ENCODE assay signal across 8 mouse cellular contexts in the genomic region with DNA sequence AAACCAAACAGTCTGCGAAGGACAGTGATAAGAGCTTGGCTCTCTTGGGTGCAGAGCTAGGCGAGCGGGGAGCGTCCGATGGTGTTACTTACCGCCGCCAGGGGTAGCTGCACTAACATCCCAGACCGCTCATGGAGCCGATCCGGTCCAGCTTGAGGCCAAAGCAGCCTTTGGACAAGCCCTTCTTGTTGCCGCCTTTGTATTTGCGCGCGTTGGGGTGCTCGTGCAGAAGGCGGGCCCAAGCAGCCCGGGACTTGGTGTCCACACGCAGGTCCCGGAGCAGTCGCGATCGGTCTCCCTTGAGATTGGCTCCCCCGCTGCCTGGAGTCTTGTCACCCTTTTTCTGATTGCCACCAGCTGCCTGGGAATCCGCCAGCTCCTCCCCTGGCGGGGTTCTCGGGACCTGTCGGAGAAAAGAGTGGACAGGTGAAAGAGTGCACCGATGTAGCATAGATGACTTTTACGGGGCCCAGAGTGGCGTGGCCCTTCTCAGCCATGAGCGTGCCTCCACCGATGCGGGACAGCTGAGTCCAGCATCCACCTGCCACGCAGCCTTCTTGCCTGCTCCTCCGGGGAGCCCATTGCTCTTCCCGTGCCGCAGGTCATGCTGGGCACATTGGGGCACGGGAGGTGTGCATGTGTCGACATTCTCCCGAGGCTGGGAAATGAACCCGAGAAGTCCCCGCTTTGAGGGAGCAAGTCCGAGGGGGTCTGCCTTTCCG. TPM values are rescaled to one million over a fixed set of nuclear protein-coding genes. Genes with fewer than 3 reads are reported as not detected.
DNase-seq lines count a peak whose midpoint lies in the region; ATAC-seq and TF ChIP-seq lines count a peak whose summit lies in the region.

No protein-coding gene starts in this region.

- peak overlapping the region; percentile 73 for H3K27ac ChIP-seq in left cerebral cortex, adult 2 months

- intact Hi-C loops in gastrocnemius, postnatal 36 days (cut with DNase I): loop anchor here (1.0 to 5.0 kb wide), 2 partner anchors 298 to 372 kb away; no protein-coding TSS in a partner anchor
- intact Hi-C loops in left cerebral cortex, adult 2 months (cut with DNase I): loop anchor here (1.0 to 5.0 kb wide), 3 partner anchors 193 to 518 kb away; no protein-coding TSS in a partner anchor

- H3K4me3 ChIP-seq in left cerebral cortex, adult 2 months: peak overlapping the region; percentile 61

- ATAC-seq in inflammation-experienced regulatory T-cells, adult 6 months: peak; percentile 35

- peak; percentile 19 to 35 for DNase-seq in adrenal gland, postnatal 4 days (ENCODE audit: low spot score in 2 of 2)
- peak; percentile 72 for DNase-seq in embryo, embryonic 9.5 days (ENCODE audit: extremely low spot score)
- DNase-seq in gastrocnemius, postnatal 36 days: peak; percentile 56 to 68
- DNase-seq in left cerebral cortex, adult 2 months (ENCODE audit: extremely low spot score in 1 of 2, low spot score in 2 of 2): peak; percentile 65 to 67
- DNase-seq in lung, postnatal 4 days: peak; percentile 76 to 79
- DNase-seq in right cerebral cortex, postnatal 14 days: peak; percentile 73
- DNase-seq in T-cell, adult 2 months (ENCODE audit: low spot score): no peak

- TF ChIP-seq CTCF in left cerebral cortex, adult 2 months (IDR thresholded peaks at IDR 0.05): peak; percentile 76

RNA-seq across cellular contexts. Expression of gene Nppc, which starts 0.7 kb away (rescaled TPM):
- total RNA-seq in adrenal gland, postnatal 4 days (2021): not detected
- 1 to 10 TPM in 1 of 2 experiments, under 1 TPM in 1; 0.32 to 1.4 TPM for total RNA-seq in gastrocnemius, postnatal 36 days (2021)
- polyA plus RNA-seq in inflammation-experienced regulatory T-cells, adult 6 months (2017; shearing (Covaris generic)): not detected
- total RNA-seq in left cerebral cortex, adult 2 months (2021): 10 to 100 TPM in 1 of 2 experiments, 1 to 10 TPM in 1; 8.6 to 10.5 TPM

RNA-seq across cellular contexts. Expression of gene Dis3l2, which starts 33.9 kb away (rescaled TPM):
- 10 to 100 TPM; 25.6 to 26.0 TPM for total RNA-seq in adrenal gland, postnatal 4 days (2021)
- 10 to 100 TPM in 1 of 2 experiments, 1 to 10 TPM in 1; 9.8 to 11.4 TPM for total RNA-seq in gastrocnemius, postnatal 36 days (2021)
- polyA plus RNA-seq in inflammation-experienced regulatory T-cells, adult 6 months (2017; shearing (Covaris generic)): 10 to 100 TPM; 17.6 to 31.6 (median 25.9) TPM
- 10 to 100 TPM; 25.5 to 29.0 TPM for total RNA-seq in left cerebral cortex, adult 2 months (2021)
